Mouse (Mus musculus): Measurements from ENCODE around the gene Gpr152. TPM values are rescaled to one million over a fixed set of nuclear protein-coding genes. Genes with fewer than 3 reads are reported as not detected.

Gpr152 gene
- total RNA-seq, 2 experiments from 2014 or later = 0.10 TPM; not detected in 1

DNA sequence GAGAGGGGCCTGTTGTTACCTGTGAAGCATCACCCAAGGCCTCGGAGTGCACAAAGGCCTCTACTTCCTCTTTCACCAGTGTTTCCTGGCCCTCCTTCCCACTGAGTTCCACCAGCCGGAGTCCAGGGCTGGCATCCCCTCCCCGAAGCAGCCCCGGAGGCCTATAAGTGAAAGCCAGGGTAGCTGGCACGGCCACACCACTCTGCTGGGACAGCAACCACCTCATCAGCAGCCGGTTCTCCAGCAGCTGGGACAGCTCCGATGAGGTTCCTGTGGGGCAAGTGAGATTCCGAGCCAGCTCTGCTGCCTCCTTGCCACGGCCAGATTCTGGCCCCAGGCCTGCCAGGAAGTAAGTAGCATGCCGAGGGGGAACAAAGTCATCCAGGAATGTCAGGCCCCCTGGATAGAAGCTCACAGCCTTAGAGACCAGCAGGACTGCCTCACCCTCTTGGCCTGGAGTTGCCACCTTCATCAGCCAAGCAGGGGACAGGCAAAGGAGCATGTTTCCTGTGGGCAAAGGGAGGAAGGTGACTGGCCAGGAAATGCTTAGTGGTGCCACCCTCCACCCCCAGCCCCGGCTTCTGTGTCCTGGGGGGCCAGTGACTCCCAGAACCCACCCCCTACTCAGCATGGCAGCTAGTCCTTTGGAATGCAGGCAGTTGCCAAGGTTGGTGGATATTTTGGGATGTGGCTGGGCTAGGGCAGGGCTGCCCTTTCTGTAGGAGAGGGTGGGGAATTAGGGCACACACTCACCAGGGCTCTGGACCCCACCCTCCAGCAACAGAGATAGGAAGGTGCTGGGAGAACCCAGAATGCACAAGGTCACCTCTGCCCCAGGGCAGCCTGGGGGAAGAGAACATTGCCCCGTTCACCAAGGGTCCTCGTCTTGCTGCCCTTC, 32.1 kb downstream of the Gpr152 start:
- no peak for DNase-seq

DNA sequence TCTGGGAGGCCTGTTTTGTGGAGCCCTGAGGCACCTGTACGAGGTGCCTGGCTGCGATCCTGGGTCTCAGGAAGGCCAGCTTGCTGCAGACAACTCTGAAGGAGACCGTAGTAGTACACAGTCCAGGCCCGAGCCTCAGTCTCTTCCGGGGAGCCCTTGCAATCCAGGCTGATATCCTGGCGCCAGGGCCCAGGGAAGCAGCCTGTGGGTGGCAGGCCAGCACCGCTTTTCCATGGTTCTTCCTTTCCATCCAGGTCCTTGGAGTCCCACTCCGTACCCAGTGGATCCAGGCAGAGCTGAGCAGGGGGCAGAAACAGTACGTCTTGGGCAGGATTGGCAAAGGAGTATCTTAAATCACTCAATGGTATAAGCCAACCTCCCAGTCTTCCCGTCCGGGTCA, 33.3 kb downstream of the Gpr152 start:
- no peak for DNase-seq

DNA sequence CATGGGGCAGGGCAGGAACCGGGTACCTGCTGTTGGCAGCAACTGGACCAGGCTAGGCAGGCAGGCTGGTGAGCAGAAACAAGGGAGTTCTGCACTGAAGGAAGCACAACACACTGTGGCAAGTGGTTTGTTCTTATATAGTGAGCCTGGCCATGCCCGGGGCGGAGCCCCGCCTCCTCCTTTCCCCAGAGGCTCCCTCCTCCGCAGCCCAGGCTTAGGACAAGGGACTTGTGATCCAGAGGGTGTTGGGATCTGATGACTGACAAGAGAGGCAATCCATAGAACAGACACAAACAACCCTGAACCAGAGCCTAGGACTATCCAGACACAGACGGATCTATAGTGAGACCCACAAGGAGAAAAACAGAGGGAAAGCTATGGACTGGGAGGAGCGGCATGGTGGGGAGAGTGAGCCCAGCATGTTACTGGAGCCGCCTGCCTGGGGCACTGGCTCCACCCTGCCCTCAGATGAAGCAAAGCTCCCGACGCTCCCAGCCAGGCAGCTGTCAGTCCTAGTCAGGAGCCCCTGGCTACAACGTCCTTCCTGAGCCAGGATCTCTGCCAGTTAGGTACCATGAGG, 35.9 kb downstream of the Gpr152 start, which contains the start of gene Carns1:
Gene Carns1, minus strand, starts transcription at position 112 of the 580 bp plus-strand sequence.
- no peak for DNase-seq

DNA sequence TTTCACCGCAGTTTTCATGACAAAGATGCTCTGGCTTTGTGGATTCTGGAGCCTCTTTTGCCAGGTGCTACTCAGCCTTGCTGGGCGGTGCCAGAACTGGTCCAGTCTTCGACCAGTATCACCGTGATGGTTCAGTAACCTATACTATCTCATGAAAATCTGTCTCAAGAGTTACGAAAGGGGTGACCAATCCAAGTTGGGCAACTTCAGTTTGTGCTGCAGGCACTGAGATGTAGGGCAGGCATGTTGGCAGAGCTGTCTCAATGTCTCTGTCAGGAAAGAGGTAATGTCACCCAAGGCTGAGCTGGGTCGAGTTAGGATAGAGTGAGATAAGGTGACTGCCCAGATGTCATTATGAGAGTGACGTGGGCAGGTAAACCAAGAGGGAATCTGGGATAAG, 40.8 kb downstream of the Gpr152 start:
- no peak for DNase-seq

DNA sequence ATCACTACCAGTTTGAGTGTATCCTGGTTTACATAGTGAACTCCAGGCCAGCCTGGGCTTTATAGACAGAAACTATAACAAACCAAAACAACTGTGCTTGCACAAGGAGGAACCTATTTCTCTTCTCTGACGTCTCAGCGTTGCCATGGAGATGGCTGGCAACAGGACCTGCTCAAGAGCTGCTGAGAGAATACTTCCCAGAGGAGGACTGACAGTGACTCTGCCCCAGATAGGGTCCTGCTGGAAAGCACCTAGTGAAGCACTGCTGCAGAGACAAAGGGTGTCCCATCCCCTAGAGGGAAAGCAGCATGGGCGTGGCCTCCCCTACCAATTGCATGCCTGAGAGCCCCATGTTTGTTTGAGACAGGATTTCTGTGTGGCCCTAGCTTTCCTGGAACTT, 42.3 kb downstream of the Gpr152 start:
- DNase-seq = peak; percentile 82 to 85

DNA sequence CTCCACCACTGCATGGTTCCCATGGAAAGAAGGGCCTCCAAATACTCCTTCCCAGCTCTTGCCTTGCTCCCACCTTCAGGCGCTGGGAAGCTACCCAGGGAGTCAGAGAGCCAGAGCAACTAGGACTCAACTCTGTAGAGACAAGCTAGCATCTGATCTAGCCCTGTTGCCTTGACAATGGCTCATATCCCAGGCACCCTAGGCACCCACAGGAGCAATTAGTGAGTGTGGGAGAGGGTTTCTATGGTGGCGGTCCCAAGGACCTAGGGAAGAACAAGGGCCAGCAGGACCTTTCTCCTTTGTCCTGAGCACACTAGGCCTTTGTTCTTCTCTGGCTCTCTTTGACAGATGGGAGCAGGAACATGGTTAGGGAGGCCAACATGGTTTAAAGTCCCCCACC, 44.1 kb downstream of the Gpr152 start:
- DNase-seq = no peak

DNA sequence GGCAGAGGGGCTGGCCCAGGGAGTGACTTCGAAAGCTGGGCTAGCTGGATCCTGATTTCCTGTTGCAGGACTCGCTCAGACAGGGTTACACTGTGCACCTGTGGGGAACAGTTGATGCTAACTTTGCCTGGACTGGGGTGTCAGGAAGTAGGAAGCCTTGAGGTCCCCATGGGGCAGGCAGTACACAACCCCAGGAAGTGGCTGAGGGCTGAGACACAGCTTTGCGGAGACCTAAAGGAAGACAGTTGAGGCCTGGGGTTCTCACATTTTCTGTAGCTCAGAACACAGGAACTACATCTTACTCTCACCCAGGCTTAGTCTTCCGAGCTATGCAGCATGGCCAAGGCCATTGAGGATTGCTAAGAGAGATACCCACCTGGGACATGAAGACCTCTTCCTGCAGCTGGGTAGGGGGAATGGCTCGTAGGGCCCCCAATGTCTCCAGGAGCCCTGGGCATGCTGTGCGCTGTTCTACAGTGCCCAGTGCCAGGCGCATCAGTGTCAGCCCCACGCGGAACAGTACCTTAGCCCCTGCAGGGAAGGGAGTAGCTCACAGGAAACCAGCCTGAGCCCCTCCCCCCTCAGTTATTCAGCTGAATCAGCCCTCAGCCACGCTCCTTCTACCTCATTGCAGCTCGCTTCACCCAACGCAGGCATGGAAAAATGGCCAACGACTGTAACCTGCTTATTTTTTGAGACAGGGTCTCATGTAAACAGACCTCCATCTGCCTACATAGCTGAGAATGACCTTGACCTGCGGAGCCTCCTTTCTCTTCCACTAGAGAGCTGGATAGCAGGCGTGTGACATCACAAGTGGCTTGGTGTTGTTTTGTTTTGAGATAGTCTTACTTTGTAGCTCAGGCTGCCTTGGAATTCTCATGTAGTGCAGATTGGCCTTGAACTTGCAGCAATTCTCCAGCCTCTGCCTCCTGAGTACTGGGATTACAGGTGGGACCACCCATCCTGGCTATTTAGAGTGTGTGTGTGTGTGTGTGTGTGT, 45.7 kb downstream of the Gpr152 start:
- peak in 1 of 2 experiments; percentile 55 for DNase-seq

DNA sequence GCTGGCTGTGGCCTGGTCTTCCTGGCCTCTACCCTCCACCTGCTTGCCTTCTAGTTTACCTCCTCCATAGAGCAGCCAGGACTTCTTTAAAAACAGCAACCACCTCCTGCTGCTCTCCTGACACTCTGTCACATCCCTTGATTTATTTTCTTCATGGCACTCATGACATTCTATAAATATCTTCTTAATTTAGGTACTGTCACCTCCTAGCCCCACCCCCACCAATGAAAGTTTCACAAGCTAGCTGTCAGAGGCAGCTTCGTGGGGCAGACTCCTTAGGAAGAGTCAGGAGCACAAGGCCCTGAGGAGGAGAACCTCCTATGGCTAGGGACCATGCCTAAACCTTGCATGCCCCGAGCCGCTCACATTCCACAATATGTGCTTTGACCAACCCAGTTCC, 47.7 kb downstream of the Gpr152 start:
- no peak for DNase-seq

DNA sequence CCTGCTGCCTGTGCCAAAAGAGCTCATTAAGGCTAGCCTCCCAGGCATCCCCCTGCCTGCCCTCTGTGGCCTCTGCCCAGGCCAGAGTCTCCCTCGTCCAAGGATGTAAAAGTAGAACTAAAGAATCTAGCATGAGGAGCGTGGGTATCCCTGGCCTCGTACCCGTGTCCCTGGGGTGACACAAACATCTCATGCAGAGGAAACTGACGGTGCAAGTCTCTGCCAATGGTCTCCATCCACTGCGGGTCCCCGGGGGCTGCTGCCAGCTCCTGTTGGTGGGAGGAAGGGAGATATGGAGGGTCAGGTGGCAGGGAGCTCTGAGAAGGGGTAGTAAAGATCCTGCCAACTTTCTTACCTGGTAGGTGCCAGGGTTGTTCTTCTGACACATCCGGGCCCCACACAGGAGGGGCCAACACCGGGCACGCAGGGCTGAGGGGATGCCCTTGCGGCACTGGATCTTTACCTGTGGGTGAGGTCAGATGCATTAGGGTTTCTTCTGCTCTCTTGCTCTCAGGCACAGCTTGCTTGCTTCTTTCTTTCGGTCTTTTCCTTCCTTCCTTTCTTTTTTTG, 49.5 kb downstream of the Gpr152 start:
- DNase-seq = no peak

DNA sequence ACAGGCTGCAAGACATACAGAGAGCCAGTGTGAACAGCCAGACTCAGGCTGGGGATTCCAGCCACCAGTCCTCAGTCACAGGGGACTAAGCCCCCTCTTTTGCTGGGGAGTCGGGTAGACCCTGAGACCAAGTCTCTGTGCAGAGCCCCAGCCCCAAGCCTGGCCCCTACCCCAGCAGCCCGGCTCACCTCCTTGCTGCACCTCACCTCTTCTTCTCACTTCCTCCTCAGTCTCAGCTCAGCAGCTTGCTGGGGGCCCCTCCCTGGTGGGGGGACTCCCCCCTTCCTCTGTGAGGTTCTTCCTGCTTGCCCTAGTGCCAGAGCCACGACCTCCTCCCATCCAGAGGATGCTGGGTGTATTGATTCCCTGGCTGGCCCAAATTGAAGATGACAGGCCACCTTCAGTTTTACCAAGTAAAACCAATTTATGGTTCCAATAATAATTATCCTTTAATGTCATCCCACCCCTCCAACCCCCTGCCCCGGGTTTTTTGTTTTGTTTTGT, 51.3 kb downstream of the Gpr152 start, which contains the start of gene Tbc1d10c:
Gene Tbc1d10c, minus strand, starts transcription at position 454 of the 504 bp plus-strand sequence.
- DNase-seq = peak in 1 of 2 experiments; percentile 55

DNA sequence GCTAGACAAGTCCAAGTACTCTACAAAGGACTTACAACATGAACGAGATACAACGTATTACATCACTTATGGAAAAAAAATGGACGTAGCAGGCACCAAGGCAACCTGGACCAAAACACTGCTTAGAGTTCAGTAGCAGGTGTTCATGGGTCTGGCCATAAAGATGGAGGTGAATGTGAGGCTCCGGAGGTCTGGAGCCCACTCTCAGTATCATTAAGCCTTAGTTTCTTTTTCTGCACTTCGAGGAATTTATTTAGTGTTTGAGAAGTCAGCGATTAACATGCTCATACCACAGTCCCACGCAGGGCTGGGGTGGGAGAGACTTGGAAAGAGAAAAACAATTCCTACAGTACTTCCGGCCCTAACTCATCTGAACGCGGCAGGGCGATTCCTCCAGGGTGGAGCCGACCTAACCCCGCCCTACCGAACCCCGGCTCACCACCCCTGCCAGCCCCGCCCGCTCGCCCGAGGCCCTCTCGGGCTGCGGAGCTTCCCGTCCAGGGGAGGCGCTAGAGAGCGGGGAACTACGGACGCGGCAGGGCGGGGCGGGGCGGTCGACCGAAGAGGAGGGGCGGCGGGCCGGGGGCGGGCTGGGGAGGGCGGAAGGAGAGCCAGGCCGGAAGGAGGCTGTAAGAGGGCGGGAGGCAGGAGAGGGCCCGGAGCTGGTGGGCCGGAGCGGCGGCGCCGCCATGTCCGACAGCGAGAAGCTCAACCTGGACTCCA, 52.1 kb downstream of the Gpr152 start, which contains the start of gene Ppp1ca:
Gene Ppp1ca, plus strand, starts transcription at position 538 of the 723 bp plus-strand sequence.
- peak; percentile 98 to 99 for DNase-seq

DNA sequence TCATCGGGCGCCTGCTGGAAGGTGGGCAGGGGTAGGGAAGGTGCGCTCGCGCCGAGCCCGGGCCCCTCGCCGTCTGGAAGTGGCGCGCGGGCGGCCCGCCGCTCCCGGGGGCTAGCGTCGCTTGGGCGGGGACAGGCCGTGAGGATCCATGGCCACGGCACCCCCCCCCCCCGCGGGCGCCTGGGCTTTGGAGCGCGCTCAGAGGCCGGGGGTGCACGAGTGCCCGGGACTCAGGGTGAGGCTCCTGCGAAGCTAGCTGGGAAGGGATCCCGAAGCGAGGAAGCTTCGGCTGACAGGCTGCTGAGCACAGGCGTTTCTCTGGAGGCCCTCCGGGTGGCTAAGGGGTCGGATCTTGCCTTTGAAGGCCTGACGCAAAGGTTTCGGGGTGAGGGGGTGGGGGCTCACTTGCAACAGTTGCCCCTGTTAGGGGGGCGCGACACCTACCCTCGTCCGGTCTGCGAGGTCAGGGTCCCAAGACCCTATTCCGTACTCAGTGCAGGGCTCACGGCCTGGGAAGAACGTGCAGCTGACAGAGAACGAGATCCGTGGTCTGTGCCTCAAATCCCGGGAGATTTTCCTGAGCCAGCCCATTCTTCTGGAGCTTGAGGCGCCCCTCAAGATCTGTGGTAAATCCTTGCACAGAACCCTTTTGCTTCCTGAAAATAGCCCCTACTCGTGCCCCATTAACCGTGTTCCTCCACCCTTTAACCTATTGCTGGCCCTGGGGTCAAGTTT, 52.8 kb downstream of the Gpr152 start:
- peak in 1 of 2 experiments; percentile 37 for DNase-seq

DNA sequence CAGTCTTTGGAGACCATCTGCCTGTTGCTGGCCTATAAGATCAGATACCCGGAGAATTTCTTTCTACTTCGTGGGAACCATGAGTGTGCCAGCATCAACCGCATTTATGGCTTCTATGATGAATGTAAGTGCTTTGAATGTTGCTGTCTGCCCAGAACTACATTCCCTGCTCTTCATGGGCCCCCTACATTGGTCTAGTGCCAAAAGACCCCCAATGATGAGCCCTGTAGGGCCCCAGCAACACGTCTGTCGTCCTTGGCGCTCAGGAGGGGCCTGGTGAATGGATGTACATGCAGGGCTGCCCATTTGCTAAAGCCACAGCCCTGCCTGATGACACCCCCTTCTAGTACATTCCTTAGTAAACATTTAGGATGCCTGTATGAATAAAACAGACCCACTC, 53.5 kb downstream of the Gpr152 start:
- no peak for DNase-seq

DNA sequence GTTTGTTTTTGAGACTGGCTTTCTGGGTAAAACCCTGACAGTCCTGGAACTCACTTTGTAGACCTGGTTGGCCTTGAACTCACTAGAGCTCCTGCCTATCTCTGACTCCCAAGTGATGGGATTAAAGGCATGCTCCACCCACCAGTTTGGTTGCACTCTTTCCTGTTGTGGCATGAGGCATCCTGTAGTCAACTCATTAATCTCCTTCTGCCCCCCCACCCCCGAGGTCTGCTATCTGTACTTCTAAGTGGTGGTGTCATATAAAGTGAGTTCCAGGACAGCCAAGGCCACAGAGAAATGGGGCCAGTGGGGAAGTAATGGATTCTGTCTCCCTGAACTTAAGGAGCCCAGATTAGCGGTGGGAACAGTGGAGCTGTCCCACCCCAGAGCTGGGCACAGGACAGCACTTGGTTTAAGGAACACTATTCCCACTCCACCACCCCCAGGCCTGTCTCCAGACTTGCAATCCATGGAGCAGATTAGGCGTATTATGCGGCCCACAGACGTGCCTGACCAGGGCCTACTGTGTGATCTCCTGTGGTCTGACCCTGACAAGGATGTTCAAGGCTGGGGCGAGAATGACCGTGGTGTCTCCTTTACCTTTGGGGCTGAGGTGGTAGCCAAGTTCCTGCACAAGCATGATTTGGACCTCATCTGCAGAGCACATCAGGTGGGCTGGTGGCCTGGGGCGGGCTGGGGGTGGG, 54.6 kb downstream of the Gpr152 start:
- DNase-seq = peak; percentile 47 to 62

DNA sequence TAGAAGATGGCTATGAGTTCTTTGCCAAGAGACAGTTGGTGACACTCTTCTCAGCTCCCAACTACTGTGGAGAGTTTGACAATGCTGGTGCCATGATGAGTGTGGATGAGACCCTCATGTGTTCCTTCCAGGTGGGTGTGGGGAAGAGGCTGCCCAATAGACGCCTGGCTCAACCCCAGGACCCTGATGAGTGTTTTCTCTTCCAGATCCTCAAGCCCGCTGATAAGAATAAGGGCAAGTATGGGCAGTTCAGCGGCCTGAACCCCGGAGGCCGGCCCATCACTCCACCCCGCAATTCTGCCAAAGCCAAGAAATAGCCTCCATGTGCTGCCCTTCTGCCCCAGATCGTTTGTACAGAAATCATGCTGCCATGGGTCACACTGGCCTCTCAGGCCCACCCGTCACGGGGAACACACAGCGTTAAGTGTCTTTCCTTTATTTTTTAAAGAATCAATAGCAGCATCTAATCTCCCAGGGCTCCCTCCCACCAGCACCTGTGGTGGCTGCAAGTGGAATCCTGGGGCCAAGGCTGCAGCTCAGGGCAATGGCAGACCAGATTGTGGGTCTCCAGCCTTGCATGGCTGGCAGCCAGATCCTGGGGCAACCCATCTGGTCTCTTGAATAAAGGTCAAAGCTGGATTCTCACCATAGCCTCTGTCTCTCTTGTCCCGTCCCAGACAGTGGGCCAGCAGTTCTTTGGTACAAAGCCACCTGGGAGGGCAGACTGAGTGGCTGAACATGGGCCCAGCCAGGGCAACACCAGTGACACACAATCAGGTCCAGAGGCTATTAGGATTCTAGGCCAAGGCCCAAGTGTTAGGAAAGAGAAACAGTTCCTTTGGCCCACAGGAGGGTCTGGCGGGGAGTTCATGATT, 55.4 kb downstream of the Gpr152 start:
- peak in 1 of 2 experiments; percentile 57 for DNase-seq
